Mouse (Mus musculus) C2C12 (cell line): ENCODE results near the gene Pdzd7. TPM values are rescaled to one million over a fixed set of nuclear protein-coding genes. Genes with fewer than 3 reads are reported as not detected.

Experiments
- H3K27me3 ChIP-seq: one replicate; pipeline ENCODE4 v1.6.1; 2011; ENCODE audit not compliant: control insufficient read depth, insufficient read depth, insufficient read length
- H3K36me3 ChIP-seq: one replicate; pipeline ENCODE4 v1.6.1; 2011; ENCODE audit not compliant: control insufficient read depth, insufficient read depth
- H3K4me3 ChIP-seq: one replicate; pipeline ENCODE4 v1.5.1; 2011; ENCODE audit warnings: mild to moderate bottlenecking, control low read depth; ENCODE audit not compliant: poor library complexity, insufficient read depth, severe bottlenecking
- H3K79me2 ChIP-seq: one replicate; pipeline ENCODE4 v1.6.1; 2011; ENCODE audit not compliant: control insufficient read depth, insufficient read depth
- H3K79me3 ChIP-seq: one replicate; pipeline ENCODE4 v1.6.1; 2011; ENCODE audit warnings: low read depth, control low read depth
- H3ac ChIP-seq: one replicate; pipeline ENCODE3; 2011; ENCODE audit warnings: low read depth; ENCODE audit not compliant: control insufficient read depth, insufficient read length
- CEBPB ChIP-seq: IDR thresholded peaks from one replicate; pipeline ENCODE4 v1.6.1; 2011; ENCODE audit warnings: low read depth, mild to moderate bottlenecking, control low read depth, moderate library complexity
- CTCF ChIP-seq: IDR thresholded peaks from one replicate; pipeline ENCODE4 v1.5.1; 2011; ENCODE audit not compliant: control insufficient read depth, insufficient read depth, insufficient read length
- FOSL1 ChIP-seq: IDR thresholded peaks from one replicate; pipeline ENCODE4 v1.8.0; 2011; ENCODE audit warnings: mild to moderate bottlenecking, low read length; ENCODE audit not compliant: poor library complexity, insufficient read depth, severe bottlenecking
- MAX ChIP-seq: IDR thresholded peaks from one replicate; pipeline ENCODE4 v1.6.1; 2011; ENCODE audit warnings: mild to moderate bottlenecking, control low read depth
- MYOD1 ChIP-seq: IDR thresholded peaks from one replicate; pipeline ENCODE4 v1.6.1; 2011; ENCODE audit warnings: low read depth; ENCODE audit not compliant: control insufficient read depth, insufficient read length
- MYOG ChIP-seq: IDR thresholded peaks from one replicate; pipeline ENCODE4 v1.6.1; 2011; ENCODE audit not compliant: control insufficient read depth, insufficient read length; ENCODE audit errors: extremely low read depth
- USF1 ChIP-seq: IDR thresholded peaks from one replicate; pipeline ENCODE4 v1.6.1; 2011; ENCODE audit warnings: low read depth, mild to moderate bottlenecking, control low read depth, moderate library complexity
- polyA plus RNA-seq: library from polyadenylated mRNA; unstranded; fragments of >200 nt; fragmentation: generic; extraction: Trizol; gene quantifications from one replicate; pipeline ENCODE4 v1.2.1, GENCODE M21; 2012; ENCODE audit warnings: missing spikeins

Gene Pdzd7
- polyA plus RNA-seq, 1 experiment, result 0.14 TPM

DNA sequence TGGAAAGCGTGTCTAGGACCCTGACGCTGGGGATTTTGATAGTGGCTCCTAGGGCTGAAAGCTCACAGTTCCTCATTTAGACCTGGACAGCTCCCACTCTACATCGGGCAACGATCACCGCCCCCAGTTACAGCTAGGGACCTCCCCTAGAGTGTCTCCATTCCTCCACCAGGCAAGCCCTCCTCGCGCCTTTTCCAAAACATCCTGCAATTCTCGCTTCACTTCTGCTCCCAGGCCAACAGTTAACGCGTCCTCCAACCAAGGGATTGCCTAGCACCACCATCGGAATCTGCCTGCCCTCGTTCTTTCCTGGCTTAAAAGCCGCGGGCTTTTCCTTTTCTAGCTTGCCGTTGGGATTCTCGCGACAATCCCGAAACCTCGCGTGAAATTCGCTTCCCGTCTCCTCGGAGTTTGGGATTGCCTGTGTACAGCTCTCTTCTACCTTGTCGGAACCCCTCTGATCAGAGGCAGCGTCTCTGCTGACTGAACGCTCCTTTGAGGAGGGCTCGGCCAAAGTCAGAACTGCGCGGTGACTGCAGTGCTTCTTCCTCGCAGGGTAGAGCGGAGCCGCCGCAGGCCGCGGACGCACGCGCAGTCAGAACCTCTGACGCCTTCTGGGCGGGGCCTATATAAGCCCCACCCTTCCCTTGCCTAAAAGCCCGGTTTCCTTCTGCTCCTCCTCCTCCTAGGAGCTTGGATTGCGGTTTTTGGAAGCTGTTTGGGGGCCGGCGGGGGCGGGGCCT lies 29.2 kb upstream of the Pdzd7 start, which contains the start of gene Kazald1:
TSS of gene Kazald1 (plus strand) at position 662 of the 743 bp plus-strand sequence.
- Histone ChIP-seq H3K27me3 (no peaks in the 10 kb centered on the region), H3K4me3 (peak within 1 kb of the TSS; percentile 57), H3K79me2 (no peaks in the 10 kb centered on the region), H3K79me3 (peaks cover 2% of the 10 kb centered on the region), H3ac (peak within 1 kb of the TSS; percentile 87), H3K36me3 (no peaks in the 10 kb centered on the region)
- TF ChIP-seq CTCF (no peak), MYOG (no peak), MYOD1 (no peak), MAX (no peak), USF1 (no peak), CEBPB (no peak), FOSL1 (no peak)

DNA sequence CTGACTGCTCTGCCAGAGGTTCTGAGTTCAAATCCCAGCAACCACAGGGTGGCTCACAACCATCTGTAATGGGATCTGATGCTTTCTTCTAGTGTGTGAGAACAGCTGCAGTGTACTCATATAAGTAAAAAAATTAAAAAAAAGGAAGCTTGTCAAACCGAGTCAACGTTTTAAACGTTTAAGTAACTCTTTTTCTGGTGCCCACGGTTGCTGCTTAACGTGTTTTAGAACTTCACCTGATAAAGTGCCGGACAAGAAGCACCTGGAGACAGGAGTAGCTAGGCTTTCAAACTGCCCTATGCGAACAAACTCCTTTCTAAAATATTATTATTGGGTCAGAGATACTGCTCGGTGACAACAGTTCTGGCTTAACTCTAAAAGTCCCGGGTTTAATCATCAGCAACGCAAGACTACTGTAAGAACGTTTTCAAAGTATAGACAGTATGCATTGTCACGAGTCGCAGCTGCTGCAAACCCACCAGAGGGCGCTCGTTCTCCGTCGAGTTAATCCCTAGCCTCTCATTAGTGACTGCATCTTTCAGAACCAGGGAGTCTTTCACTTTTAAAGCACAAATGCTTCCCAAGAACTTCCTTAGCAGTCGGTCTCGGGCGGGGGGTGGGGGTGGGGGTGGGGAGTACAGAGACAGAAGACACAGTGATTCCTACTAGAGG lies 28.5 kb upstream of the Pdzd7 start:
- no peaks in the 10 kb centered on the region for H3K79me2 ChIP-seq
- no peaks in the 10 kb centered on the region for H3K36me3 ChIP-seq
- H3ac ChIP-seq, result peak overlapping the region; percentile 87
- H3K27me3 ChIP-seq, result no peaks in the 10 kb centered on the region
- TF ChIP-seq CTCF (peak; percentile 73), CEBPB (no peak), MAX (peak; percentile 65)
- H3K79me3 ChIP-seq, result peaks cover 2% of the 10 kb centered on the region
- H3K4me3 ChIP-seq, result peak overlapping the region; percentile 57

DNA sequence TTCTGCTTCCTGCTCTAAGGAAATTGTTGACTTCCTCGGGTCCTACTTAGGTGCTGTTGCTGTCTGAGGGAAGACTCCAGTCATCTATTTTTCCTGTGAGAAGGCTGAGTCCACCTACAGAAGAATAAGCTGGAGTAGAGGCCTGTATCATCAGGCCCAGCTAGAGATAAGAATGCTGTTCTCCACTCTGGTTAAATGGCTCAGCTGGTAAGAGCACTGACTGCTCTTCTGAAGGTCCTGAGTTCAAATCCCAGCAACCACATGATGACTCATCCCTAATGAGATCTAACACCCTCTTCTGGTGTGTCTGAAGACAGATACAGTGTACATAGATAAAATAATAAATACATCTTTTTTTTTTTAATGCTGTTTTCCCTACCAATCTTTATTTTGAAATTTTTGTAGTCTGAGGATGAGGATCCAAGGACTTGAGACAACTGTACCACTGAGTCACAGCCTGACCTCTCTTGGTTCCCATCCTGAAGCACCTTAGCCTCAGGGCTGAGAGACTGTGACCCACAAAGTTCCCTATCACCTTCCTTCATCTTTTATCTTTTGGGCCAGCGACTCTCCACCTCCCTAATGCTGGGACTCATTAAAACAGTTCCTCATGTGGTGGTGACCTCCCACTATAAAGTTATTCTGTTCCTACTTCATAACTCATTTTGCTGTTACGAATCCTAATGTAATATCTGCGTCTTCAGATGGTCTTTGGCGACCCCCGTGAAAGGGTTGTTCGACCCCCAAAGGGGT lies 22.4 kb upstream of the Pdzd7 start:
- Histone ChIP-seq H3K79me2 (no peaks in the 10 kb centered on the region), H3K27me3 (peaks cover 27% of the 10 kb centered on the region), H3ac (no peak overlapping the region), H3K4me3 (no peak overlapping the region), H3K79me3 (no peaks in the 10 kb centered on the region), H3K36me3 (no peaks in the 10 kb centered on the region)
- no peak for TF ChIP-seq CEBPB
- TF ChIP-seq MYOD1, result no peak
- no peak for TF ChIP-seq CTCF
- TF ChIP-seq MAX, result no peak
- TF ChIP-seq FOSL1, result no peak
- TF ChIP-seq USF1, result no peak
- no peak for TF ChIP-seq MYOG

DNA sequence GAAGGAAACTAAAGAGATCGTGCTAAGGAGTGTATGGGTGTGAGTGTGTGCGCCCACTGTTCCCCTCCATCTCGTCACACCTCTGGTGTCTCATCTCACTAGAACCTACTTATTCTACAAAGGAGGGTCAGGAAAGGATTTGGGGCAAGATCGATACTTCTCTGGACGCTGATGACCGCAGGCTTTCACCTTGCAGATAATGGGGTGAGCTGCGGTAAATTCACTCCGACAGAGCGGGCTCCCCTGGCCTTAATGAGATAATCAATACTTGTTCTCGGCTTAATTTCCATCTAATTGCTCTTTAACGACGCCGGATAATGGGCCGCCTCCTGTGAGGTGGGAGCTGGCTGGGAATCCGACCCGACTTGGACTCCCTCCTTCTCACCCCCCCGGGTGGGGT lies 21.7 kb upstream of the Pdzd7 start:
- no peaks in the 10 kb centered on the region for H3K79me3 ChIP-seq
- TF ChIP-seq MYOD1, result no peak
- no peak for TF ChIP-seq MYOG
- no peak for TF ChIP-seq FOSL1
- no peak for TF ChIP-seq CEBPB
- TF ChIP-seq MAX, result no peak
- TF ChIP-seq CTCF, result no peak
- no peak for TF ChIP-seq USF1
- no peaks in the 10 kb centered on the region for H3K36me3 ChIP-seq
- no peak overlapping the region for H3ac ChIP-seq
- H3K4me3 ChIP-seq, result no peak overlapping the region
- peaks cover 27% of the 10 kb centered on the region for H3K27me3 ChIP-seq
- no peaks in the 10 kb centered on the region for H3K79me2 ChIP-seq

DNA sequence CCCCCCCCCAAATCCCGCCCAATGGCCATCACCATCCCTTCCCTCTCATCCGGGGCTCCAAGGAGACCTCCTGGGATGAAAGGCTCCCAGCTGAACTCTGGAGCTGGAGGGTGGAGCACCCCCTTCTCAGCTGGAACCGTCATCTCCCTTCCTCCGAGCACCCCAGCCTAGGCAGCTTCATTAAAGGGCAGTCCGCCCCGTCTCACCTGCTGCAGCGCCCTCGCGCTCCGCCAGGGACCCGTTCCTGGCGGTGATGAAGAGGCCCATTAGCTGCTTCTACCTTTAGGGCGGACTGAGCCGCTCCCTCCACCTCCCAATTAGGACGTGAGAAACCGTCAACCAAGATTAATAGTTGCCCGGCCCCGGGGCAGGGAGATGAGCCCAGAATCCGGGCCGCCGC lies 19.7 kb upstream of the Pdzd7 start:
- Histone ChIP-seq H3ac (no peak overlapping the region), H3K79me3 (no peaks in the 10 kb centered on the region), H3K79me2 (no peaks in the 10 kb centered on the region), H3K27me3 (peaks cover 27% of the 10 kb centered on the region), H3K36me3 (no peaks in the 10 kb centered on the region), H3K4me3 (no peak overlapping the region)
- TF ChIP-seq CEBPB (no peak), MAX (no peak), MYOG (no peak), USF1 (no peak), CTCF (no peak), FOSL1 (no peak), MYOD1 (no peak)
